Mouse (Mus musculus) liver, adult 2 months (tissue): Measurements from ENCODE around the gene Arid5b. TPM values are rescaled to one million over a fixed set of nuclear protein-coding genes. Genes with fewer than 3 reads are reported as not detected.

ENCODE experiments used
- DNase-seq: peaks from one replicate; pipeline ENCODE4 v3.0.0-alpha.2; 2011; ENCODE audit warnings: low read depth, low spot score; ENCODE audit errors: extremely low read depth
- H3K27ac ChIP-seq: fragments of 200-500 bp; replicated peaks from 2 replicates; pipeline ENCODE4 v1.5.1; 2012; ENCODE audit warnings: low read depth, mild to moderate bottlenecking, control low read depth, inconsistent platforms, low read length; ENCODE audit not compliant: insufficient read depth
- H3K27me3 ChIP-seq: fragments of 200-500 bp; 2 replicates; pipeline ENCODE4 v1.6.1; 2012; ENCODE audit warnings: mild to moderate bottlenecking, moderate library complexity, low read length, inconsistent platforms; ENCODE audit not compliant: control insufficient read depth, insufficient read depth
- H3K36me3 ChIP-seq: fragments of 200-500 bp; 2 replicates; pipeline ENCODE4 v1.6.1; 2012; ENCODE audit warnings: low read length, inconsistent platforms; ENCODE audit not compliant: control insufficient read depth, insufficient read depth
- H3K4me1 ChIP-seq: fragments of 200-500 bp; 2 replicates; pipeline ENCODE4 v1.6.1; 2011; ENCODE audit warnings: low read length; ENCODE audit not compliant: control insufficient read depth, insufficient read depth
- H3K4me3 ChIP-seq: fragments of 200-500 bp; 2 replicates; pipeline ENCODE4 v1.5.1; 2011; ENCODE audit warnings: low read depth, mild to moderate bottlenecking, control low read depth, low read length, moderate library complexity; ENCODE audit not compliant: insufficient read depth
- H3K79me2 ChIP-seq: fragments of 200-500 bp; 2 replicates; pipeline ENCODE4 v1.6.1; 2012; ENCODE audit warnings: inconsistent platforms, mild to moderate bottlenecking, low read length, moderate library complexity; ENCODE audit not compliant: control insufficient read depth, insufficient read depth
- H3K9ac ChIP-seq: fragments of 200-500 bp; 2 replicates; pipeline ENCODE4 v1.6.1; 2012; ENCODE audit warnings: low read depth, mild to moderate bottlenecking, control low read depth, inconsistent platforms, low read length
- CTCF ChIP-seq: fragments of 200-500 bp; IDR thresholded peaks from 2 replicates; pipeline ENCODE4 v1.5.1; 2011; ENCODE audit warnings: low read depth, low read length, control low read depth
- POLR2A ChIP-seq: fragments of 200-500 bp; IDR thresholded peaks from 2 replicates; pipeline ENCODE4 v1.6.1; 2011; ENCODE audit warnings: low read length, control low read depth; ENCODE audit not compliant: insufficient read depth; ENCODE audit errors: extremely low read depth
- WGBS: fragments of 180-500 bp; shearing (Covaris S2); methylation state at CpG from one replicate; pipeline ENCODE4 v1.1.7; 2018; 5-methylcytosine and 5-hydroxymethylcytosine counted together
- polyA plus RNA-seq: library from polyadenylated mRNA; depleted of rRNA; stranded (reverse); fragments of >200 nt; gene quantifications from 2 replicates; pipeline ENCODE4 v1.2.3, GENCODE M21; 2012; rRNA removed
- total RNA-seq: library from RNA; depleted of rRNA; stranded (reverse); fragments of >200 nt; gene quantifications from 2 replicates; pipeline ENCODE4 v1.2.3, GENCODE M21; 2014; rRNA removed

Gene Arid5b
- total RNA-seq (13.6 and 20.9 TPM in 2 replicates), polyA plus RNA-seq (7.3 and 11.6 TPM in 2 replicates)

DNA sequence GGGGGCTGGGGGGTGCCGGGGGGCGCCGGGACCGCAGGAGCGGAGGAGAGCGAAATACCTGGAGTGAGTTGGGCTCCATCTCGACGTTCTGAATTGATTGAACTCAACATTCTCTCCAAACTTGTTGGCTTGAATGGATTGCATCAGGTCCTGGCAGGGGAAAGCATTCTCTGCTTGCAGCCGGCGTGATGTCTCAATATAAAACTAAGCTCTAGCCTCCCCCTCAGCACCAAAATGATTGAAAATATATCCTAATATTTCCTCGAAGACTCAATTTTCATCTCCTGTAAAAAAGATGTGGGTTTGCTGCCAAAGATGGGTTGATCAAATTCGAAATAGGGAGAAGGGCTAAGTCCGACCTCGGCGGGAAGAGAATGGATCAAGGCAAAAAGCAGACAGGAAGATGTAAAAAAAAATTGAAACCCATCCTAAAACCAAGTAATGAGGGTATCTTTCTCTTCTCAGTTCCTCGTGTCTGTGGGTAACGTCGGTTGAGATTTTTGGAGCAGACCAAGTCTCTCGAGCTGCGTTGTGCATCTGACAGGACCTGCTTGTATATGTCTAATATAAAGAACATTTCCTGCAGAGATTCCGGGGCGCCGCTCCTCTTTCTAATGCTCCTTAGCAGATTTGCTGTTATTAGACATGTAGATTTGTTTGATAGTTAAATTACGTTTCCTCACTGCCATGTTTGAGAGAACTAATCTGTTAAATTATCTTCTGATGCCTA lies at the start of gene Arid5b:
Arid5b (minus strand) TSS at position 109 of the 730 bp plus-strand sequence.
- no peak for TF ChIP-seq CTCF
- TF ChIP-seq POLR2A, result 0 out of 2 replicates have a peak, but pooled peaks have one; percentile 23
- under 1% methylated on average over 24 of the region's 24 CpGs for WGBS

DNA sequence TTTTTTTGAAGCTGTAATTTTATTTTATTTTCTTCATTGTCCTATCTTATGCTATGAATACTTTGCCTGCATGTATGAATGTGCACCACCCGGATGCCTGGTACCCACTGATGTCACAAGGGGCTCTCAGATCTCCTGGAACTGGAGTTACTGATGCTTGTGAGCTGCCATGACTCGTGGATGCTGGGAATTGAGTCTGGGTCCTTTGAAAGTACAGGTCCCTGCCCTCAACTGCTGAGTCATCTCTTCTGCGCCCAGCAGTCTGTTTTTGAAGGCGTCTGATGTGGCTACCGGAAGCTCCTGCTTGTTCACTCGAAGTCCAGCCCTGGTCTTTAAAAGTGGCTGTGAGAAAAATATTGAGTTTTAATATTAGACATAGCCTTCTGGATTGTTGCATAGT lies 46.8 kb upstream of the Arid5b start:
- no peaks in the 10 kb centered on the region for H3K36me3 ChIP-seq
- H3K9ac ChIP-seq, result no peak overlapping the region
- no peaks in the 10 kb centered on the region for H3K79me2 ChIP-seq
- H3K4me1 ChIP-seq, result peaks cover 5% of the 10 kb centered on the region
- TF ChIP-seq CTCF, result no peak
- no peak for TF ChIP-seq POLR2A
- no peak for DNase-seq
- no peaks in the 10 kb centered on the region for H3K27me3 ChIP-seq
- WGBS, result 92% methylated on average over 6 of the region's 6 CpGs
- no peak overlapping the region for H3K4me3 ChIP-seq
- H3K27ac ChIP-seq, result no peak overlapping the region

More for the DNA sequence above, at the start of gene Arid5b:
- peak; percentile 85 for DNase-seq
- Histone ChIP-seq H3K36me3 (no peaks in the 10 kb centered on the region), H3K4me3 (peak within 1 kb of the TSS; percentile 60), H3K4me1 (peaks cover 10% of the 10 kb centered on the region; the same call in 1 of the 2 replicates), H3K27me3 (no peaks in the 10 kb centered on the region), H3K27ac (peak within 1 kb of the TSS; percentile 97), H3K9ac (peak within 1 kb of the TSS; percentile 87), H3K79me2 (no peaks in the 10 kb centered on the region)

DNA sequence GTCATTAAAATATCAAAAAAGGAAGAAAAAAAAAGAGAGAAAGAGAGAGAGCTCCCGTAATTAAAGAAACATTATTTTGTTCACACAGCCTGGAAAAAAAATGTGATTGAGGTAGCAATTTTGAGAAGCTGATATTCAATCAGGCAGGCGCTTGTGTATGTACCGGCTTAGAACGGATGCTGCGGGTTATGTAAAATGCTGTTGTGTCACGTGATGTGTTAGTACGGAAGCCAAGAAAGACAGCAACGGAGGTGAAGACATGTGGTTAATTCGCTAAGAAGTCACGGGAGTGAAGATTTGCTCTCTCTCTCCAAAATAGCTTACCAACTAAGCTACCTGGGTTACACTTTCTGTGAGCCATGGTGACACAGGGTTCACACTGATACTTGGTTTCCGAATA lies 45.5 kb upstream of the Arid5b start:
- DNase-seq, result no peak
- Histone ChIP-seq H3K36me3 (no peaks in the 10 kb centered on the region), H3K27me3 (no peaks in the 10 kb centered on the region), H3K79me2 (no peaks in the 10 kb centered on the region), H3K4me3 (no peak overlapping the region), H3K4me1 (peaks cover 8% of the 10 kb centered on the region), H3K9ac (no peak overlapping the region), H3K27ac (no peak overlapping the region)
- WGBS, result 95% methylated on average over 11 of the region's 11 CpGs
- TF ChIP-seq CTCF, result no peak
- TF ChIP-seq POLR2A, result no peak

DNA sequence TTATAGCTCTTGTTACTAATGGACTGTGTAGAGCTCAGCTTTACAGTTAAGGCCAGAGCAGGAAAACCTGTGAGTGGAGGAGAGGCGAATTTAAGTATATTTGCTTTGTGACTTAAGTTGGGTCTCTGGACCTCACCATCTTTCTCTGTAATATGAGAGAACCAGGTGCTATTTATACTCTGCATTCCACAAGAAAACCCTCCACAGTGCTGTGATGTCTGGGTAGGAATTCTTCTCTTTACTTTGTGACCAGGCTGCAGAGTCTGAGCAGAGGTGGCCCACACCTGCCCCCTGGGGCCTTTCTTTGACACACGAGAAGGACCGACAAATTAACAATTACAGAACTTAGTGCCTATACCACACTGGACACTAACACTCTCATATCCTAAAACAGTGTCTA lies 44.6 kb upstream of the Arid5b start:
- TF ChIP-seq POLR2A (no peak), CTCF (no peak)
- no peaks in the 10 kb centered on the region for H3K36me3 ChIP-seq
- DNase-seq, result no peak
- H3K27me3 ChIP-seq, result no peaks in the 10 kb centered on the region
- no peaks in the 10 kb centered on the region for H3K79me2 ChIP-seq
- 96% methylated on average over 3 of the region's 3 CpGs for WGBS
- H3K9ac ChIP-seq, result no peak overlapping the region
- H3K4me3 ChIP-seq, result no peak overlapping the region
- no peak overlapping the region for H3K27ac ChIP-seq
- H3K4me1 ChIP-seq, result peaks cover 8% of the 10 kb centered on the region

DNA sequence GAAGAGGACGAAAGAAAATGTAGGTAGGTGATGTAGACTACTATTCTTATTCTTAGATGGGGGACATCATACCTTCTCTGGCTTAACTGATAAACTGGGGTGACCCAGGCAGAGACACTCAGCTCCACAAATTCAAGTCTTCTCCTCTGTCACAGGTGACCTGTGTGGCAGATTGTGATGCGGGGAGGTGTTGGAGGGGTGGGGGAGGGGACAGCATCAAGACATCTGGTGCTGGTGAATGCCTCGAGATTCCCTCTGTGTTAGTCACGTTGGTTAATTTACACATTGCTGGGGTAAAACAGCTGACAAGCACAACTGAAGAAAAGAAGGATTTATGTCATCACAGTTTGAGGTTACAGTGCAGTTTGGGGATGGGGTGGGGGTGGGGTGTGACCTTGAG lies 42.4 kb upstream of the Arid5b start:
- no peak for DNase-seq
- H3K4me3 ChIP-seq, result no peak overlapping the region
- no peaks in the 10 kb centered on the region for H3K79me2 ChIP-seq
- H3K4me1 ChIP-seq, result peaks cover 8% of the 10 kb centered on the region
- H3K9ac ChIP-seq, result no peak overlapping the region
- no peaks in the 10 kb centered on the region for H3K36me3 ChIP-seq
- no peak overlapping the region for H3K27ac ChIP-seq
- TF ChIP-seq CTCF, result no peak
- TF ChIP-seq POLR2A, result no peak
- H3K27me3 ChIP-seq, result no peaks in the 10 kb centered on the region
- 94% methylated on average over 4 of the region's 4 CpGs for WGBS

DNA sequence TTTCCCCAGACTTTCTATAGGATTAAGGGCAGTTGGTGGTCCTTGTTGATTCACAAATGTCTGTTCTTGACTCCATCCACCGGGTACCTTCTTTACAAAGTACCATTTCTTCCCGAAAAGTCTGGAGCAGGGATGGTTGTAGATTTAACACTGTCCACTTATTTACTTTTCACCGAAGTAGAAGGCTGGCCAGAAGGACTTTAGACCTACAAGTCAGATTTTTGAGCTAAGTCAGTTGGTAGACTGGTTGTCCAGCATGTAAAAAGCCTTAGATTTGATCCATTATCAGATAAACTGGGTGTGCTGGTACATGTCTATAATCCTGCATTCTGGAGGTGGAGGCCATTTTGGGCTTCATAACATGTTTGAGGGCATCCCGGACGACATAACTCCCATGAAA lies 42.0 kb upstream of the Arid5b start:
- TF ChIP-seq POLR2A, result no peak
- no peak for TF ChIP-seq CTCF
- no peaks in the 10 kb centered on the region for H3K36me3 ChIP-seq
- H3K9ac ChIP-seq, result no peak overlapping the region
- H3K27me3 ChIP-seq, result no peaks in the 10 kb centered on the region
- H3K4me1 ChIP-seq, result peaks cover 8% of the 10 kb centered on the region
- 52% methylated on average over 5 of the region's 5 CpGs for WGBS
- H3K79me2 ChIP-seq, result no peaks in the 10 kb centered on the region
- no peak overlapping the region for H3K27ac ChIP-seq
- peak; percentile 83 for DNase-seq
- H3K4me3 ChIP-seq, result no peak overlapping the region
